Mouse (Mus musculus) ES-E14 (cell line): ENCODE measurements around the gene Klhl26.

Experiments used
- HCFC1 ChIP-seq: IDR thresholded peaks from 2 replicates; pipeline ENCODE4 v1.6.1; 2012; ENCODE audit warnings: low read length, inconsistent platforms, borderline replicate concordance; ENCODE audit not compliant: insufficient read depth
- ZC3H11A ChIP-seq: IDR thresholded peaks from 2 replicates; pipeline ENCODE4 v1.6.1; 2012; ENCODE audit warnings: low read depth, mild to moderate bottlenecking, inconsistent platforms, low read length, borderline replicate concordance

GRCm38 (mm10) chr8:70494416-70494945 lies 17.7 kb upstream of the Klhl26 start:
- TF ChIP-seq ZC3H11A: no peak
- no peak for TF ChIP-seq HCFC1
